Mouse (Mus musculus): ENCODE measurements around the gene Ttll2. TPM values are rescaled to one million over a fixed set of nuclear protein-coding genes. Genes with fewer than 3 reads are reported as not detected.
"Not testable (repeated sequence)": the region's sequence is repeated elsewhere in the genome, so short reads cannot be mapped to it uniquely, and the experiment has no call there.

The Ttll2 gene
- polyA plus RNA-seq (2016; fragmentation: Nextera tagmentation; extraction: Ambion mirVana), result not detected in 2 replicates

GRCm38 (mm10) chr17:7352596-7352995 lies at the start of gene Ttll2:
TSS of gene Ttll2 (minus strand) at chr17:7352696.
- not testable (repeated sequence) for H3K4me2 ChIP-seq (replicated peaks); H3K4me1 ChIP-seq; ATAC-seq (ENCODE audit: low FRiP score, low read depth); H3K36me3 ChIP-seq; H3K4me3 ChIP-seq; H3K9me3 ChIP-seq; H3K27ac ChIP-seq; H3K27me3 ChIP-seq (replicated peaks); H3K9ac ChIP-seq
- 100% methylated on average over 1 of the region's 1 CpGs for WGBS

DNA sequence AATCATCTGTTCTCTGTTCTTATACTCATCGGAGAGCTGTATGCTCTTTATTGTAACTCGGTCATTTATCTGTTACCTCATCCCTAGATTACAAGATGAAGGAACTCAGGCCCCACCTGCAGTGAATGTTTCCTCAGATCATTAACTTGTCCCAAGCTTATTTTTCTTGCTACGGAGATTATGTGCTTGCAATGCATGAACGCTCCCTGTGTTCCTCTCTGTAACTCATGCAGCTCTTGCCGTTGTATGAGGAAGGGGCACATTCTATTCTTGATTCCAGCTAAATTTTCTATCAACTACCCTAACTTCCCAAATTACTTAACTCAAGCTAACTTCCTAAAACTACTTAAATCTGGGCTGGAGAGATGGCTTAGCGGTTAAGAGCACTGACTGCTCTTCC lies 47.3 kb upstream of the Ttll2 start:
- H3K4me2 ChIP-seq (replicated peaks); H3K9me3 ChIP-seq; ATAC-seq (ENCODE audit: low FRiP score, low read depth); H3K27ac ChIP-seq; H3K4me1 ChIP-seq; H3K27me3 ChIP-seq (replicated peaks); H3K4me3 ChIP-seq; H3K9ac ChIP-seq; H3K36me3 ChIP-seq: not testable (repeated sequence)
- 90% methylated on average over 6 of the region's 6 CpGs for WGBS

DNA sequence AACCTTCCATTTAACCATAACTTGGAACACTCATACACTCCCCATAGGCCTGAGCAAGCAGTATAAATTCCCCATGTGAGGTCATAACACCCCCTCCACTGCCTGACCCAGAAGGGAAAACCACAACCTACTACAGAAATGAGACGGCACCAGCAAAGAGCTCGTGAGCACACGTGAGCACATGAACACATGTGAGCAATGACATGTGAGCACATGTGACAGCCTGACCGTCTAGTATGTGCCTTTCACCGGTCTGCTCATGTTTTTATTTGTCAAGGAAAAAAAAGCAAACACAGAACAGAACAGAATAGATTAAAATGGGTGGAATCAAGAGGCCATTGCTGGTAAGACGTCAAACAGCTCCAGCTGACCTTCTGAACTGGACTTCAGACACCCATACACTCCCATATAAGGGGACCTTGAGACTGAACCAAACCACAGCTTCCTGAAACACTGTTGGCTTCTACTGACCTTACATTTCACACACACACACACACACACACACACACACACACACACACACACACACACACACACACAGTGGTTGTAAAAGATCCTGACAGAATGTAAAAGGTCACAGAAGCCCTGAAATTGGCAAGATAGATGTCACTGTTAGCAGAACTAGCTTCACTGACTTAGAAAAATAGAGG lies 45.8 kb upstream of the Ttll2 start:
- not testable (repeated sequence) for H3K27ac ChIP-seq; ATAC-seq (ENCODE audit: low FRiP score, low read depth)

GRCm38 (mm10) chr17:7397079-7397478 lies 44.6 kb upstream of the Ttll2 start:
- not testable (repeated sequence) for H3K27ac ChIP-seq; H3K4me3 ChIP-seq; H3K27me3 ChIP-seq (replicated peaks); H3K9ac ChIP-seq; H3K4me1 ChIP-seq; H3K36me3 ChIP-seq; ATAC-seq (ENCODE audit: low FRiP score, low read depth); H3K9me3 ChIP-seq; H3K4me2 ChIP-seq (replicated peaks)
- 86% methylated on average over 13 of the region's 13 CpGs for WGBS

More for the DNA sequence above, 45.8 kb upstream of the Ttll2 start:
- not testable (repeated sequence) for H3K4me2 ChIP-seq (replicated peaks); H3K9ac ChIP-seq; H3K4me3 ChIP-seq; H3K36me3 ChIP-seq; H3K4me1 ChIP-seq; H3K9me3 ChIP-seq; H3K27me3 ChIP-seq (replicated peaks)
- 93% methylated on average over 6 of the region's 6 CpGs for WGBS

DNA sequence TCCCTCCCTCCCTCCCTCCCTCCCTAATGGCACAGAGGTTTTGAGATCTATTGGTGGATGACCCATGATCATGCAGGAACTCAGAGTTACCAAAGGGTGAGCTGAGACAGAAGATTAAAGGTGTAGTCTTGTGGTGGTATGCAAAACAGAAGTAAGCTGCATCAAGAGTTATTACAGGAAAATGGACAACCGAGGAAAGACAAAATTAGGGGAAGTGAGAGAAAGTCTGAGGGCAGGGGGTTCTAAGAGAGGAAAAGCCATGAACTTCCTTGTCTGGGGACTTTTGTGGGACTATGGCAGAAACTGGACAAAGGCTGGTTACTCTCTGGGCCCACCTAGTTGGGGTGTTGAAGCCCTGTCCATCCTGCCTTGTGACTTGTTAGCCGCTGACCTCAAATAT lies 43.8 kb upstream of the Ttll2 start:
- not testable (repeated sequence) for H3K27me3 ChIP-seq (replicated peaks); H3K4me3 ChIP-seq; H3K4me1 ChIP-seq; H3K9me3 ChIP-seq; H3K9ac ChIP-seq; H3K27ac ChIP-seq; H3K4me2 ChIP-seq (replicated peaks); ATAC-seq (ENCODE audit: low FRiP score, low read depth); H3K36me3 ChIP-seq
- WGBS, result no CpG with 5 or more reads among the region's 2 CpGs

DNA sequence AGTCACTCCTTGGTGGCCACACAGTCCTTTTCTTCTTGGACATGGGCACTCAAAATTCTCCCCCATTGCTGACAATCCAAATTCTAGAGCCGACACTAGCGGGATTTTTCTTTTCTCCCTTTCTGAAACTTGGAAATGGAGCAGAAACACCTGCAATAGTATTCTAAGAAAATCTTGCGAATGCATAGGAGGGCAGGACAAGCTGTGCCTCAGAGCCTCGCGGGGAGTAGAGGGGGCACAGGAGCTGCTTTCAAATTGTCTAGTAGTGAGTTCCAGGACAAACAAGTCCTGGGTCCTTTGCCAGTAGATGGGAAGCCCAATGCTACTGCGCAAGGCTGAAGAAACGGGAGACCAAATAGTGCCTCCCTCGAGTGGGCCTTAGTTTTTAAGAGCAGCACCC lies 43.2 kb upstream of the Ttll2 start:
- not testable (repeated sequence) for H3K4me3 ChIP-seq; H3K9me3 ChIP-seq; H3K27ac ChIP-seq; H3K4me2 ChIP-seq (replicated peaks); H3K4me1 ChIP-seq; H3K36me3 ChIP-seq; ATAC-seq (ENCODE audit: low FRiP score, low read depth); H3K9ac ChIP-seq; H3K27me3 ChIP-seq (replicated peaks)
- 93% methylated on average over 8 of the region's 8 CpGs for WGBS

GRCm38 (mm10) chr17:7395116-7395515 lies 42.6 kb upstream of the Ttll2 start:
- not testable (repeated sequence) for H3K36me3 ChIP-seq; H3K4me2 ChIP-seq (replicated peaks); ATAC-seq (ENCODE audit: low FRiP score, low read depth); H3K27me3 ChIP-seq (replicated peaks); H3K9me3 ChIP-seq; H3K4me3 ChIP-seq; H3K27ac ChIP-seq; H3K4me1 ChIP-seq; H3K9ac ChIP-seq
- WGBS, result 85% methylated on average over 7 of the region's 7 CpGs

GRCm38 (mm10) chr17:7389898-7390297 lies 37.4 kb upstream of the Ttll2 start:
- H3K9ac ChIP-seq; H3K4me1 ChIP-seq; ATAC-seq (ENCODE audit: low FRiP score, low read depth); H3K27me3 ChIP-seq (replicated peaks); H3K9me3 ChIP-seq; H3K4me2 ChIP-seq (replicated peaks); H3K4me3 ChIP-seq; H3K27ac ChIP-seq; H3K36me3 ChIP-seq: not testable (repeated sequence)
- 84% methylated on average over 7 of the region's 7 CpGs for whole genome bisulfite sequencing

DNA sequence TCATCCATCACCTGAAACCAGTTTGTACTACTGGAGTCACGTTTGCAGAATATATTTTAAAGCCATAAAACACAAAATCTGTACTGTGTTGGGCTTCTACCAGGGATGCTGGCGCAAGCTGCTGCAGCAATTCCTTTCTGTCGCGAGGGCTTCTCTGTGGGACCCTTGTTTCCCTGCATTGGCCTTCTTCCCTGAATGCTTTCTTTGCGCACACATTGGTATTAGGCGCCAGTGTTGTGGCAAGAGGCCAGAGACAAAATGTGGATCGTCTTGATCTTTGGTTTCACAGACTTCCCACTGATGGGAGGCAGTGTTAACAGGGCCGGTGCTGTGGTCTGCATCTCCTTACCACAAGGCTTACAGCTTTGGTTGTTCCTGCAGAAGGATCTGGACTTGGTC lies 36.5 kb upstream of the Ttll2 start:
- 80% methylated on average over 8 of the region's 8 CpGs for WGBS
- not testable (repeated sequence) for H3K27me3 ChIP-seq (replicated peaks); ATAC-seq (ENCODE audit: low FRiP score, low read depth); H3K4me3 ChIP-seq; H3K4me2 ChIP-seq (replicated peaks); H3K27ac ChIP-seq; H3K4me1 ChIP-seq; H3K36me3 ChIP-seq; H3K9ac ChIP-seq; H3K9me3 ChIP-seq

DNA sequence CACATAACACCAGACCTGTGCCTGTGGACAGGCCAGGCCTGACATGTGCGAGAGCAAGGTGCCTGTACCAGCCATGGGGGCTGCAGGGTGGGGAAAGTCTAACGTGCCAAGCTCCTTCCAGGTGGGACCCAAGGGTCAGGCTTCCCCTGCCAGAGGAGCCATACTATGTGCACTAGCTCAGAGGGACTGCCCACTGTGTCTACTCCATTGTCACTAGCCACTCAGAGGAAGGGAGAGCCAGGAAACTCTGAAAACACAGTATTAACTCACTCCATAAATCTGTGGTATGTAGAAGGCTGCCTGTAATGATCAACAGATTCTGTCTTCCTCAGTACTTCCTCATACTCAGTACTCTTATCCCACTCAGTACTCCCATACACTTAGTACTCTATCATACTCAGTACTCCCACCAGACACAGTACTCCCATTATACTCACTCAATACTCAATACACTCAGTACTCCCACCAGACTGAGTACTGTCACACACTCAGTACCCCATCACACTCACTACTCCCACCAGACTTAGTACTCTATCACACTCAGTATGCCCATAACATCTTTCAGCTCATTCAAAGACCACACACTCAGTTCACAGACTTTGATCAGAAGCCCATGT lies 36.0 kb upstream of the Ttll2 start:
- ATAC-seq (ENCODE audit: low FRiP score, low read depth), result not testable (repeated sequence)
- WGBS, result no CpG with 5 or more reads among the region's 2 CpGs

GRCm38 (mm10) chr17:7386016-7386415 lies 33.5 kb upstream of the Ttll2 start:
- H3K27ac ChIP-seq; ATAC-seq (ENCODE audit: low FRiP score, low read depth); H3K9ac ChIP-seq; H3K4me2 ChIP-seq (replicated peaks); H3K36me3 ChIP-seq; H3K27me3 ChIP-seq (replicated peaks); H3K4me3 ChIP-seq; H3K9me3 ChIP-seq; H3K4me1 ChIP-seq: not testable (repeated sequence)
- 61% methylated on average over 8 of the region's 8 CpGs for whole genome bisulfite sequencing

More for the DNA sequence above, 36.0 kb upstream of the Ttll2 start:
- not testable (repeated sequence) for H3K9ac ChIP-seq; H3K4me3 ChIP-seq; H3K27me3 ChIP-seq (replicated peaks); H3K4me2 ChIP-seq (replicated peaks); H3K9me3 ChIP-seq; H3K36me3 ChIP-seq; H3K27ac ChIP-seq; H3K4me1 ChIP-seq

DNA sequence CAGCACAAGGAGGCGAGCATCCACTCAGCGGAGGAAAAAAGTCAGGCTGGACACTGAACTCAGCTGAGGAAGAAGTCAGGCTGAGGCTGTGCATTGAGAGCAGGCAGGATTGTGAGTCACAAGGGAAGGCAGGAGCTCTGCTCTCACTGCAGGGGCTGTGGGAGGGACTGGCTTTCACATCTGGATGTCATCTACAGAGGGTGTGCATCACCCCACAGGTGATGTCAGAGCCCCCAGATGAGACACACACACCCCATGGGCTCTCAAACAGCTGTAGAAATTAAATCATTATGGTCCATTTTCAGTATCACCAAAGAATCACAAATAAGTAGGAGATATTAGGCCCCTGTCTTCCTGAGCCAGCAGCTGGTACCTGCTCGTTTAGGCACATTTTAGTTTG lies 32.9 kb upstream of the Ttll2 start, which contains the start of gene Unc93a2:
TSS of gene Unc93a2 (minus strand) at position 101 of the 400 bp plus-strand sequence.
- not testable (repeated sequence) for H3K36me3 ChIP-seq; ATAC-seq (ENCODE audit: low FRiP score, low read depth); H3K9ac ChIP-seq; H3K4me2 ChIP-seq (replicated peaks); H3K27ac ChIP-seq; H3K27me3 ChIP-seq (replicated peaks); H3K4me1 ChIP-seq; H3K9me3 ChIP-seq; H3K4me3 ChIP-seq
- WGBS, result 84% methylated on average over 3 of the region's 3 CpGs
